8 mouse cellular contexts compared by ENCODE assay signal in the genomic region with DNA sequence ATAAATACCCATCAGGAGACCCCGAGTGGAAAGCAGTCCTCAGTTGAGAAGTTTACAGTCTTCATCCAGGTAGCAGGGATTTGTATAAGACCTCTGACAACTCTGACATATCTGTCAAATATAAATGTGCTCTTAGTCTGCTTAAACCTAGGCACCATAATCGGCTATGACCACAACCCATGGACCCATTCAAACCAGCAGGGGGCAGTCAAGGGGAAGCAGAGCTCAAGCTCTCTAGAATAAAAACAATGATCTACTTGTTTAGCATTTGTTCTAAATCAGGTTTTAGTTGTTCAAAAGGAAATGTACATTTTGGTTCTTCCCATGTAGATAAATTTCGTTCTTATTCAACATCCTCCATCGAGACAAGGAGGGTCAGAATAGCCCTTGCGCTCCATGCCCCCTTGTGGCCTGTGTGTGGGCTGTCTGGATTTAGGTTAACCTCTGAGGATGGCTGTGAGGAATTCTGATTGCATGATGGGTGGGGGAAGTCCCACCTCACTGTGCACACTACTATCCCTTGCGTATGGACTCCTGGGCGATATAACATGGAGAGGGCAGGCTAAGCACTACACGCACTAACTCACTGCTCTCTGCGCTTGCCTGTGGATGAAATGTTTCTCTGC. TPM values are rescaled to one million over a fixed set of nuclear protein-coding genes. Genes with fewer than 3 reads are reported as not detected.
DNase-seq lines count a peak whose midpoint lies in the region; ATAC-seq lines count a peak whose summit lies in the region.

No protein-coding gene starts in this region.

- no peak overlapping the region for H3K4me2 ChIP-seq in midbrain, embryonic 14.5 days (ENCODE audit: low read length)
- no peak overlapping the region for H3K4me2 ChIP-seq in midbrain, embryonic 16.5 days (ENCODE audit: low read length)

- no peak overlapping the region for H3K4me3 ChIP-seq in midbrain, embryonic 14.5 days (replicated peaks; ENCODE audit: low read depth, low read length)
- H3K4me3 ChIP-seq in midbrain, embryonic 16.5 days (ENCODE audit: low read depth, low read length): no peak overlapping the region

- no peak overlapping the region for H3K9ac ChIP-seq in midbrain, embryonic 14.5 days (replicated peaks; ENCODE audit: low read length)
- H3K9ac ChIP-seq in midbrain, embryonic 16.5 days (ENCODE audit: low read depth, low read length): no peak overlapping the region

- H3K27ac ChIP-seq in midbrain, embryonic 14.5 days (replicated peaks; ENCODE audit: low read depth, low read length): no peak overlapping the region
- no peak overlapping the region for H3K27ac ChIP-seq in midbrain, embryonic 16.5 days (ENCODE audit: low read length)

- 91% methylated on average over 9 of the region's 9 CpGs for WGBS in midbrain, embryonic 14.5 days
- WGBS in midbrain, embryonic 16.5 days: 94% methylated on average over 9 of the region's 9 CpGs

- no peaks in the 10 kb centered on the region for H3K27me3 ChIP-seq in midbrain, embryonic 14.5 days (ENCODE audit: control insufficient read depth, insufficient read depth, low read length)
- H3K27me3 ChIP-seq in midbrain, embryonic 16.5 days (ENCODE audit: control insufficient read depth, insufficient read depth, low read depth, low read length): no peaks in the 10 kb centered on the region

- no peaks in the 10 kb centered on the region for H3K9me3 ChIP-seq in midbrain, embryonic 14.5 days (ENCODE audit: control insufficient read depth, low read length)
- no peaks in the 10 kb centered on the region for H3K9me3 ChIP-seq in midbrain, embryonic 16.5 days (replicated peaks; ENCODE audit: control insufficient read depth, low read length, poor library complexity, severe bottlenecking)

- peak; percentile 43 to 48 for DNase-seq in cerebellum, postnatal 10 days
- peak; percentile 31 for DNase-seq in midbrain, embryonic 14.5 days
- peak; percentile 56 to 59 for DNase-seq in adrenal gland, postnatal 36 days
- DNase-seq in kidney, postnatal 4 days: peak; percentile 56 to 58
- peak; percentile 36 for DNase-seq in retina, embryonic 14.5 days (ENCODE audit: low spot score)
- no peak for DNase-seq in heart, adult 8-10 months (ENCODE audit: low spot score)

- no peaks in the 10 kb centered on the region for H3K4me1 ChIP-seq in midbrain, embryonic 14.5 days (ENCODE audit: control insufficient read depth, insufficient read depth, low read length)
- H3K4me1 ChIP-seq in midbrain, embryonic 16.5 days (ENCODE audit: control insufficient read depth, insufficient read depth, low read length): no peaks in the 10 kb centered on the region

- H3K36me3 ChIP-seq in midbrain, embryonic 14.5 days (ENCODE audit: control insufficient read depth, insufficient read depth, low read length): peaks cover 14% of the 10 kb centered on the region; the same call in 1 of the 2 replicates
- no peaks in the 10 kb centered on the region for H3K36me3 ChIP-seq in midbrain, embryonic 16.5 days (ENCODE audit: control insufficient read depth, insufficient read depth, low read length)

- ATAC-seq in cerebellum, adult (ENCODE audit: insufficient number of reproducible peaks, low FRiP score, low TSS enrichment): no peak
- ATAC-seq in midbrain, embryonic 14.5 days (ENCODE audit: low FRiP score, low TSS enrichment): no peak
- ATAC-seq in midbrain, embryonic 16.5 days: no peak

RNA-seq across cellular contexts. Expression of gene Thumpd2, which starts 19.2 kb away (rescaled TPM):
- polyA plus RNA-seq in midbrain, embryonic 14.5 days (2014; fragmentation: Nextera tagmentation; extraction: Ambion mirVana): 7.6 and 9.1 TPM in 2 replicates
- 6.9 and 7.2 TPM in 2 replicates for polyA plus RNA-seq in midbrain, embryonic 16.5 days (2015; fragmentation: Nextera tagmentation; extraction: Ambion mirVana)
- total RNA-seq in adrenal gland, postnatal 36 days (2021): 1 to 10 TPM; 5.1 to 8.8 TPM
- 1 to 10 TPM; 4.1 to 4.7 (median 4.3) TPM for total RNA-seq in heart, adult 8-10 months (2022)
